In genomic region chr17:47174748-47175215, GRCm38 (mm10) we compare ENCODE assay signal across 8 mouse cellular contexts.
DNase-seq lines count a peak whose midpoint lies in the region; ATAC-seq and TF ChIP-seq lines count a peak whose summit lies in the region.

No protein-coding gene starts in this region.

- peak overlapping the region; percentile 28 for H3K4me2 ChIP-seq in intestine, embryonic 14.5 days (ENCODE audit: low read length)
- H3K4me2 ChIP-seq in limb, embryonic 15.5 days, result no peak overlapping the region
- peak overlapping the region; percentile 24 for H3K4me2 ChIP-seq in myocyte (ENCODE audit: low read depth)
- no peak overlapping the region for H3K4me2 ChIP-seq in midbrain, embryonic 13.5 days (replicated peaks)

- TF ChIP-seq POLR2A in myocyte (IDR thresholded peaks at IDR 0.05; ENCODE audit: insufficient read length, low read depth), result no peak

- H3K9me3 ChIP-seq in intestine, embryonic 14.5 days (ENCODE audit: control insufficient read depth, low read length), result no peaks in the 10 kb centered on the region
- no peaks in the 10 kb centered on the region for H3K9me3 ChIP-seq in limb, embryonic 15.5 days
- H3K9me3 ChIP-seq in midbrain, embryonic 13.5 days, result no peaks in the 10 kb centered on the region

- 36% methylated on average over 12 of the region's 12 CpGs for WGBS in intestine, embryonic 14.5 days
- WGBS in limb, embryonic 15.5 days, result 60% methylated on average over 12 of the region's 12 CpGs
- WGBS in midbrain, embryonic 13.5 days, result 87% methylated on average over 12 of the region's 12 CpGs

- H3K36me3 ChIP-seq in intestine, embryonic 14.5 days (ENCODE audit: control insufficient read depth, insufficient read depth, low read length), result no peaks in the 10 kb centered on the region
- H3K36me3 ChIP-seq in limb, embryonic 15.5 days, result 0 out of 2 replicates have a peak, but pooled peaks cover 2% of the 10 kb centered on the region
- no peaks in the 10 kb centered on the region for H3K36me3 ChIP-seq in myocyte (ENCODE audit: control insufficient read depth, insufficient read depth)
- H3K36me3 ChIP-seq in midbrain, embryonic 13.5 days, result 0 out of 2 replicates have a peak, but pooled peaks cover 6% of the 10 kb centered on the region

- no peak overlapping the region for H3ac ChIP-seq in myocyte (ENCODE audit: control insufficient read depth, insufficient read length)

- no peak overlapping the region for H3K9ac ChIP-seq in intestine, embryonic 14.5 days (ENCODE audit: low read length)
- no peak overlapping the region for H3K9ac ChIP-seq in limb, embryonic 15.5 days
- H3K9ac ChIP-seq in midbrain, embryonic 13.5 days (replicated peaks), result no peak overlapping the region

- ATAC-seq in intestine, embryonic 14.5 days (replicated peaks; ENCODE audit: low FRiP score, low TSS enrichment, low read depth), result peak; percentile 67; the same call in 1 of the 2 replicates
- ATAC-seq in limb, embryonic 15.5 days (ENCODE audit: insufficient number of reproducible peaks, low FRiP score, low TSS enrichment, low read depth), result no peak
- no peak for ATAC-seq in midbrain, embryonic 13.5 days

- no peaks in the 10 kb centered on the region for H3K27me3 ChIP-seq in intestine, embryonic 14.5 days (replicated peaks; ENCODE audit: control insufficient read depth, insufficient read depth, low read length)
- no peaks in the 10 kb centered on the region for H3K27me3 ChIP-seq in limb, embryonic 15.5 days
- no peaks in the 10 kb centered on the region for H3K27me3 ChIP-seq in myocyte (ENCODE audit: control insufficient read depth, insufficient read depth, insufficient read length)
- no peaks in the 10 kb centered on the region for H3K27me3 ChIP-seq in midbrain, embryonic 13.5 days

- peaks cover 20% of the 10 kb centered on the region for H3K79me2 ChIP-seq in myocyte (ENCODE audit: control insufficient read depth, insufficient read depth)

- no peak overlapping the region for H3K4me3 ChIP-seq in intestine, embryonic 14.5 days (ENCODE audit: low read depth, low read length)
- peak overlapping the region; percentile 14 for H3K4me3 ChIP-seq in limb, embryonic 15.5 days
- no peak overlapping the region for H3K4me3 ChIP-seq in myocyte
- no peak overlapping the region for H3K4me3 ChIP-seq in midbrain, embryonic 13.5 days (replicated peaks)

- DNase-seq in right cerebral cortex, adult 18-20 months, result peak; percentile 82
- no peak for DNase-seq in right cerebral cortex, postnatal 4 days
- peak; percentile 79 for DNase-seq in gastrocnemius, adult 18-20 months (ENCODE audit: low spot score)
- peak; percentile 79 for DNase-seq in intestine, embryonic 14.5 days (ENCODE audit: low spot score)
- DNase-seq in urinary bladder, postnatal 4 days (ENCODE audit: low spot score in 2 of 2), result peak; percentile 86 to 90

- no peak overlapping the region; the same call in 1 of the 2 replicates for H3K27ac ChIP-seq in intestine, embryonic 14.5 days (ENCODE audit: low read depth)
- no peak overlapping the region for H3K27ac ChIP-seq in limb, embryonic 15.5 days
- no peak overlapping the region for H3K27ac ChIP-seq in midbrain, embryonic 13.5 days

- H3K4me1 ChIP-seq in intestine, embryonic 14.5 days (replicated peaks; ENCODE audit: control insufficient read depth, insufficient read depth, low read length), result peaks cover 37% of the 10 kb centered on the region
- peaks cover 24% of the 10 kb centered on the region for H3K4me1 ChIP-seq in limb, embryonic 15.5 days
- peaks cover 27% of the 10 kb centered on the region for H3K4me1 ChIP-seq in midbrain, embryonic 13.5 days (replicated peaks)

TF ChIP-seq in myocyte, 11 proteins besides CTCF, POLR2A, EP300 and RAD21:
- TF ChIP-seq USF1 (IDR thresholded peaks at IDR 0.05; ENCODE audit: low read depth), result peak; percentile 19
- TF ChIP-seq MYOG (IDR thresholded peaks at IDR 0.05; ENCODE audit: control insufficient read depth in 1 of 3, insufficient read depth in 1 of 3, insufficient read length in 2 of 3, low read depth in 2 of 3), result peak in 2 of 3 experiments; percentile 32 to 43
- TF ChIP-seq MYOD1 (IDR thresholded peaks at IDR 0.05; ENCODE audit: control insufficient read depth in 1 of 3, insufficient read length in 2 of 3, low read depth in 2 of 3), result peak in 1 of 3 experiments; percentile 21
- no peak for TF ChIP-seq MAX (IDR thresholded peaks at IDR 0.05; ENCODE audit: low read depth)
TF ChIP-seq in myocyte: peak in this region for 3.

Comparison
In these comparisons a context has a peak if more than half of its experiments do, and no peak if none do; other contexts are left out.
1. H3K4me2 ChIP-seq: peak in intestine, embryonic 14.5 days (single experiment) and myocyte (single experiment); none in limb, embryonic 15.5 days (single experiment) and midbrain, embryonic 13.5 days (single experiment).